Mouse (Mus musculus): ENCODE data around the gene 1110032F04Rik. TPM values are rescaled to one million over a fixed set of nuclear protein-coding genes. Genes with fewer than 3 reads are reported as not detected.

1110032F04Rik gene
- total RNA-seq (2021): 1 to 10 TPM in 1 of 2 experiments, under 1 TPM in 1; 0.64 to 1.2 TPM
- polyA plus RNA-seq (2012; rRNA removed): 0.44 and 0.76 TPM in 2 replicates
- long read RNA-seq: 0 reads

DNA sequence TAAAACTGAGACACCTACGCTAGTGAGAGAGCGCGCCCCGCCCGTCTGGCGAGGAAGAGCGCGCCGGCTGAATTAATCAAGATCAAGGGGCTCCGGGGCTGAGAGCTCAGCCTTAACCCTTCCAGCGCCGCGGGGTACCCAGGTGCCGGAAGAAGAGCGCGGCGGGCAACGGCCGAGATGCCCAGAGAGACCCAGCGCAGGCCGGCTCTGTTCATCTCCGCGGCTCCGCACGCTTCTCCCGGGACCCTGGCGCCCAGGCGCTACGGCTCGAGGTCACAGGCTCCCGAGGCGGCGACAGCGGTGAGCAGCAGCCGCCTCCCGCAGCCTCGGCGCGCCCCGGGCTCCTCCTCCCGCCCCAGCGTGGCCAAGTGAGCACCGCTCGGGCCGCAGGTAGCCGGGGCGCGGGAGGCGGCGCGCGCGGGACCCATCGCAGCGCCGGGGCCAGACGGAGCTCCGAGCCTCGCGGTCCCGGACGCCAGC, at the start of gene 1110032F04Rik:
Gene 1110032F04Rik, plus strand, starts transcription at position 376 of the 480 bp plus-strand sequence.
- no peaks in the 10 kb centered on the region; the same call in 1 of the 2 replicates for H3K4me1 ChIP-seq (ENCODE audit: control insufficient read depth, insufficient read depth, low read length)
- peak within 1 kb of the TSS; percentile 42 for H3K9ac ChIP-seq (ENCODE audit: low read depth, low read length)
- no peaks in the 10 kb centered on the region for H3K79me2 ChIP-seq (replicated peaks; ENCODE audit: control insufficient read depth, insufficient read depth, low read length)
- TF ChIP-seq CTCF (IDR thresholded peaks at IDR 0.05) (no peak), POLR2A (IDR thresholded peaks at IDR 0.05; ENCODE audit: insufficient read depth, low read depth, low read length) (no peak), EP300 (IDR thresholded peaks at IDR 0.05; ENCODE audit: insufficient read depth, low read depth, low read length) (no peak)
- intact Hi-C loops (cut with DNase I): no loop called here
- peaks cover 18% of the 10 kb centered on the region for H3K27me3 ChIP-seq (ENCODE audit: control insufficient read depth, insufficient read depth, low read length)
- H3K36me3 ChIP-seq (ENCODE audit: control insufficient read depth, insufficient read depth, low read length): no peaks in the 10 kb centered on the region
- 1% methylated on average over 62 of the region's 62 CpGs for WGBS
- no peak within 1 kb of the TSS for H3K27ac ChIP-seq
- H3K4me3 ChIP-seq: peak within 1 kb of the TSS; percentile 43
- peak; percentile 34 to 40 for DNase-seq

DNA sequence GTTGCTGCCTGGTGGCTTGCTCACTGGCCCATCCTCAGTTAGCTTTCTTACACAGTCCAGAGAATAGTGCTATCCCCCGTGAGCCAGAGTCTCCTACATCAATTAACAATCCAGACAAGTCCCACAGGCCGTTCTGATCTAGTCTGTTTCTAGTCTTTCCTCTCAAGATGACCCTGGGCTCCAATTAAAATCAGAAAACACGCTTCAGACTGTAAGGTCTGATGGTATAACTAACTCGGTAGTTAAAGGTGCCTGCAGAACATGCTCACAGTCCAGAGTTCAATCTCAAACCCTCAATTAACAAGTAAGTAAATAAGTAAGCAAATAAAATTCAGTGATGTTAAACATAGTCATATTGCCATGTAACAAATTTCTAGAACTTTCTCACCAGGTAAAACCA, 48.0 kb upstream of the 1110032F04Rik start:
- Histone ChIP-seq H3K79me2 (replicated peaks; ENCODE audit: control insufficient read depth, insufficient read depth, low read length) (no peaks in the 10 kb centered on the region), H3K9ac (ENCODE audit: low read depth, low read length) (no peak overlapping the region), H3K4me3 (no peak overlapping the region), H3K27ac (no peak overlapping the region), H3K4me1 (ENCODE audit: control insufficient read depth, insufficient read depth, low read length) (no peaks in the 10 kb centered on the region), H3K36me3 (ENCODE audit: control insufficient read depth, insufficient read depth, low read length) (no peaks in the 10 kb centered on the region), H3K27me3 (ENCODE audit: control insufficient read depth, insufficient read depth, low read length) (no peaks in the 10 kb centered on the region)
- WGBS: 91% methylated on average over 4 of the region's 4 CpGs
- DNase-seq: no peak
- intact Hi-C loops (cut with DNase I): no loop called here
- no peak for TF ChIP-seq POLR2A (IDR thresholded peaks at IDR 0.05; ENCODE audit: insufficient read depth, low read depth, low read length)
- no peak for TF ChIP-seq EP300 (IDR thresholded peaks at IDR 0.05; ENCODE audit: insufficient read depth, low read depth, low read length)
- TF ChIP-seq CTCF (IDR thresholded peaks at IDR 0.05): no peak

DNA sequence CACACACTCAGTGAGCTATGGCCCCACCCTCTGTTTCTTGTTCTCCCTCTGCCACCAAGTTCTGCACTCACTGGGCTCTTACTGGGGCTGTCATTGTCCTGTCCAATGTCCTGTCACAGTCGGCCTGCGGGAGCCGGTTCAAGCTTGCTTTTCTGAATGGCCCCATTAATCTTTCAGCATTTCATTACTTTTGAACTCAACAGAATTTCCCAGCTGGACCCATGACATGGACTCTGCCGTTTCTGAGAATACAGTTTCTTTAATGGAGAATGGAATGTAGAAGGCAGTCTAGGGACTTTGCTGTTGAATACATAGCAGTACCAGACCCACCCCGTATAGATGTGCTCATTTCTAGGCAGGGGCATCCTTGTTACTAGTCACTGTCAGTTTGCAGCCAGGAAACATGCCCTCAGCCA, 47.5 kb upstream of the 1110032F04Rik start:
- 58% methylated on average over 5 of the region's 5 CpGs for WGBS
- no peak overlapping the region for H3K27ac ChIP-seq
- DNase-seq: no peak
- no peaks in the 10 kb centered on the region for H3K27me3 ChIP-seq (ENCODE audit: control insufficient read depth, insufficient read depth, low read length)
- H3K36me3 ChIP-seq (ENCODE audit: control insufficient read depth, insufficient read depth, low read length): no peaks in the 10 kb centered on the region
- intact Hi-C loops (cut with DNase I): no loop called here
- no peak overlapping the region for H3K9ac ChIP-seq (ENCODE audit: low read depth, low read length)
- H3K4me3 ChIP-seq: no peak overlapping the region
- H3K79me2 ChIP-seq (replicated peaks; ENCODE audit: control insufficient read depth, insufficient read depth, low read length): no peaks in the 10 kb centered on the region
- H3K4me1 ChIP-seq (ENCODE audit: control insufficient read depth, insufficient read depth, low read length): no peaks in the 10 kb centered on the region
- TF ChIP-seq POLR2A (IDR thresholded peaks at IDR 0.05; ENCODE audit: insufficient read depth, low read depth, low read length): no peak
- TF ChIP-seq EP300 (IDR thresholded peaks at IDR 0.05; ENCODE audit: insufficient read depth, low read depth, low read length): no peak
- TF ChIP-seq CTCF (IDR thresholded peaks at IDR 0.05): no peak

DNA sequence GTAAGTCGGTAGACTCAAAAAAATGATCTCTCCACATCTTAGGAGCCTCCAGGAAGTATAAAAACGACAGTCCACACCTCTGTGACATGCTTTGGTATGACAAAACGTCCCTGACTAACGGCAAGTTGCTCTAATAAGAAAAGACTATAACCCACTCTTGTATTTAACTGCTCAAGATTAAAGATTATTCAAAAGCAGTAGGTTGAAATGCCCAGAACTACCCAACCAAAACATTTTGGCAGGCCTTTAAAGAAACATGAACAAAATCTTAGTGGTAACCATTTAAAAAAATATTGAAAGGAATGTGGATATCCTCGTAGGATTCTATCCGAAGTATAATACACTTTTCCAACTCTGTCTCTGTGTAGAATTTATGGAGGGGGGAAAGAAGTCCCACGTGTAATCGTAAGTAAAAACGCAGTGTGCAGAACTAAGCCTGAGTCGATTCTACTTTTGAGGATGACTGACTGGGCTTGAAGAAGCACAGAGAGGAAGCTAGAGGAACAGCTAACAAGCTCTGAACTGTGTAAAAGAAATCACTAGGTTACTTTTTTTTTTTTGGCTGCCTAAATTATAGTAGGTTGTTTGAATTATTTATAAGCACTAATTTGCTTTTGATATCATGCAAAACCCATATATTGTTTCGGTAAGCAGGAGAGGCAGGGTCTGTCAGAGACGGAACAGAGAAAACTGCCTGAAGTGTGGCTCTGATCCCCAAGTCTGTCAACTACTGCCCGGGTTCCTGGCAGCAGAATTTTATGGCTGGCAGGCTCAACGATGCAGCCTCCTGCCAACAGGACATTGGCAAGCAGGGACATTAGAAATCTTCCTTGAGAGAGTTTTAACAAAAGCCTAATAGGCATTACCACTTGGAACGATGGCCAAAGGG, 45.3 kb upstream of the 1110032F04Rik start:
- Histone ChIP-seq H3K27me3 (ENCODE audit: control insufficient read depth, insufficient read depth, low read length) (no peaks in the 10 kb centered on the region), H3K36me3 (ENCODE audit: control insufficient read depth, insufficient read depth, low read length) (no peaks in the 10 kb centered on the region), H3K4me3 (no peak overlapping the region), H3K27ac (no peak overlapping the region), H3K9ac (ENCODE audit: low read depth, low read length) (no peak overlapping the region), H3K4me1 (ENCODE audit: control insufficient read depth, insufficient read depth, low read length) (no peaks in the 10 kb centered on the region), H3K79me2 (replicated peaks; ENCODE audit: control insufficient read depth, insufficient read depth, low read length) (no peaks in the 10 kb centered on the region)
- TF ChIP-seq CTCF (IDR thresholded peaks at IDR 0.05) (no peak), POLR2A (IDR thresholded peaks at IDR 0.05; ENCODE audit: insufficient read depth, low read depth, low read length) (no peak), EP300 (IDR thresholded peaks at IDR 0.05; ENCODE audit: insufficient read depth, low read depth, low read length) (no peak)
- 67% methylated on average over 15 of the region's 15 CpGs for WGBS
- peak; percentile 32 to 40 for DNase-seq
- intact Hi-C loops (cut with DNase I): no loop called here

DNA sequence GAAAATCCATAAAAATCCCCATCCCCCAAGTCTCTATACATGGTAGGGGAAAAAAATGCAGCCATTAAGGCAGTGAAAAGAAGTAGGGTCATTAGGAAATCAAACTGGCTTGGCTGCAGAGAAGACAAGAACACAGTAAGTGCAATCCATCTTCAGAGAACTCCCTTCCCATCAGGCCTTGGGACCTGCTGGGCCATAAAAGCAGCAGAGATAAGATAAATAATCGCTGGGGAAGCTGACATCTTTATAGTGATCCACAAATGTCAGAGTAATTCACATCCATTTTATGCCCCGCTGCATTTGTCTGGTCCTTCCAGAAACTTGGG, 44.7 kb upstream of the 1110032F04Rik start:
- no peak for DNase-seq
- no peak overlapping the region for H3K27ac ChIP-seq
- TF ChIP-seq POLR2A (IDR thresholded peaks at IDR 0.05; ENCODE audit: insufficient read depth, low read depth, low read length) (no peak), CTCF (IDR thresholded peaks at IDR 0.05) (no peak), EP300 (IDR thresholded peaks at IDR 0.05; ENCODE audit: insufficient read depth, low read depth, low read length) (no peak)

DNA sequence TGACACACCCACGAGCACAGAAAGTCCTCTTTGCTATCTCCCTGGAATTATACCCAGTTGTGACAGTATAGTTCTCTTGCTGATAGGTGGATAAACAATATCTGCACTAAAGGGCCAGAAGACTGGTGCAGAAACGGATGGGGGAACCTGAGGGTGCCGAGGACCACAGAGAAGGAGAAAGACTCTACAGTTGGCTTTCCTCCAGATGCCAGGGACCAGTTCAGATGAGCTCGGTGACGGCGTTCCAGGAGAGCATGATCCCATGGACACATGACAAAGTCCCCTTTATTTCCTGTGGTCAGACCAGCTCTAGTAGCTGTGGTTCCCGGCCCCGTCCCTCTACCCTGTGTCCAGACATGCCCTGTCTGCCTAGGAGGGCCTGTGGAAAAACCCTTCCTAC, 44.2 kb upstream of the 1110032F04Rik start:
- TF ChIP-seq CTCF (IDR thresholded peaks at IDR 0.05) (no peak), EP300 (IDR thresholded peaks at IDR 0.05; ENCODE audit: insufficient read depth, low read depth, low read length) (no peak), POLR2A (IDR thresholded peaks at IDR 0.05; ENCODE audit: insufficient read depth, low read depth, low read length) (no peak)
- intact Hi-C loops (cut with DNase I): no loop called here
- H3K27ac ChIP-seq: no peak overlapping the region
- no peak for DNase-seq
- no peak overlapping the region for H3K4me3 ChIP-seq
- no peaks in the 10 kb centered on the region for H3K27me3 ChIP-seq (ENCODE audit: control insufficient read depth, insufficient read depth, low read length)
- no peak overlapping the region for H3K9ac ChIP-seq (ENCODE audit: low read depth, low read length)
- no peaks in the 10 kb centered on the region for H3K79me2 ChIP-seq (replicated peaks; ENCODE audit: control insufficient read depth, insufficient read depth, low read length)
- no peaks in the 10 kb centered on the region for H3K4me1 ChIP-seq (ENCODE audit: control insufficient read depth, insufficient read depth, low read length)
- H3K36me3 ChIP-seq (ENCODE audit: control insufficient read depth, insufficient read depth, low read length): no peaks in the 10 kb centered on the region
- 79% methylated on average over 8 of the region's 8 CpGs for WGBS

More for the DNA sequence above, 44.7 kb upstream of the 1110032F04Rik start:
- no peaks in the 10 kb centered on the region for H3K4me1 ChIP-seq (ENCODE audit: control insufficient read depth, insufficient read depth, low read length)
- no peak overlapping the region for H3K4me3 ChIP-seq
- H3K79me2 ChIP-seq (replicated peaks; ENCODE audit: control insufficient read depth, insufficient read depth, low read length): no peaks in the 10 kb centered on the region
- H3K9ac ChIP-seq (ENCODE audit: low read depth, low read length): no peak overlapping the region
- H3K36me3 ChIP-seq (ENCODE audit: control insufficient read depth, insufficient read depth, low read length): no peaks in the 10 kb centered on the region
- 50% methylated on average over 2 of the region's 2 CpGs for WGBS
- intact Hi-C loops (cut with DNase I): no loop called here
- H3K27me3 ChIP-seq (ENCODE audit: control insufficient read depth, insufficient read depth, low read length): no peaks in the 10 kb centered on the region

All from heart, adult 2 months (tissue).